Mouse (Mus musculus) spleen, adult 2 months (tissue): Measurements from ENCODE around the gene Bcl2.

ENCODE experiments used
- CTCF ChIP-seq: fragments of 200-500 bp; IDR thresholded peaks from 2 replicates; pipeline ENCODE4 v1.5.1; 2011; ENCODE audit warnings: mild to moderate bottlenecking, inconsistent platforms; ENCODE audit not compliant: insufficient read depth, insufficient read length, insufficient replicate concordance; ENCODE audit errors: extremely low read depth
- POLR2A ChIP-seq: fragments of 200-500 bp; IDR thresholded peaks from 2 replicates; pipeline ENCODE4 v1.6.1; 2011; ENCODE audit warnings: low read depth, low read length, inconsistent platforms

GRCm38 (mm10) chr1:106597575-106598291 lies 116.3 kb downstream of the Bcl2 start:
- TF ChIP-seq CTCF, result no peak
- no peak for TF ChIP-seq POLR2A
